Mouse (Mus musculus) G1E (cell line): ENCODE data around the gene Snrnp70. TPM values are rescaled to one million over a fixed set of nuclear protein-coding genes. Genes with fewer than 3 reads are reported as not detected.

Experiments
- ATAC-seq: 2 replicates; pipeline ENCODE4 v1.8.0; 2016; ENCODE audit warnings: mild to moderate bottlenecking; ENCODE audit not compliant: insufficient number of reproducible peaks, poor library complexity, low FRiP score, severe bottlenecking; ENCODE audit errors: extremely low read depth
- DNase-seq: peaks from one replicate; pipeline ENCODE4 v3.0.0; 2012; ENCODE audit warnings: low spot score
- H3K27me3 ChIP-seq: 2 replicates; pipeline ENCODE4 v1.6.1; 2012; ENCODE audit warnings: mild to moderate bottlenecking, low read length, inconsistent platforms; ENCODE audit not compliant: insufficient read depth
- H3K36me3 ChIP-seq: replicated peaks from 2 replicates; pipeline ENCODE3; 2012; ENCODE audit warnings: mild to moderate bottlenecking, inconsistent platforms
- H3K4me1 ChIP-seq: 2 replicates; pipeline ENCODE4 v1.6.1; 2012; ENCODE audit warnings: low read depth, low read length, inconsistent platforms, mixed read lengths; ENCODE audit not compliant: insufficient read depth
- H3K4me3 ChIP-seq: 2 replicates; pipeline ENCODE4 v1.5.1; 2012; ENCODE audit warnings: low read depth, mild to moderate bottlenecking, inconsistent platforms, low read length, moderate library complexity, mixed read lengths
- H3K9me3 ChIP-seq: replicated peaks from 2 replicates; pipeline ENCODE4 v1.6.1; 2012; ENCODE audit warnings: inconsistent platforms
- CTCF ChIP-seq: IDR thresholded peaks from 2 replicates; pipeline ENCODE4 v1.5.1; 2012; ENCODE audit warnings: low read depth, low read length, inconsistent platforms, mixed read lengths
- GATA1 ChIP-seq: IDR thresholded peaks from 2 replicates; pipeline ENCODE4 v1.6.1; 2012; ENCODE audit warnings: borderline replicate concordance, low read length, inconsistent platforms, mixed read lengths
- GATA2 ChIP-seq: IDR thresholded peaks from 2 replicates; pipeline ENCODE4 v1.6.1; 2012; ENCODE audit warnings: low read depth, low read length, inconsistent platforms, borderline replicate concordance
- POLR2AphosphoS5 ChIP-seq: IDR thresholded peaks from 2 replicates; pipeline ENCODE4 v1.6.1; 2012; ENCODE audit warnings: low read depth, low read length, inconsistent platforms; ENCODE audit not compliant: insufficient replicate concordance
- TAL1 ChIP-seq: conservative IDR thresholded peaks from 2 replicates; pipeline ENCODE4 v1.6.1; 2012; ENCODE audit warnings: low read depth, low read length, inconsistent platforms, mixed read lengths
- polyA plus RNA-seq: library from polyadenylated mRNA; stranded (reverse); fragments of >175 nt; gene quantifications from 2 replicates; pipeline ENCODE4 v1.2.3, GENCODE M21; 2012
- total RNA-seq, 2 experiments: library from RNA; stranded (forward) in 1 of 2; stranded (reverse) in 1 of 2; fragments of 200-1000 nt in 1 of 2; fragments of >200 nt in 1 of 2; fragmentation: Nextera tagmentation in 1 of 2; gene quantifications; 2 replicates each; pipeline ENCODE4 v1.2.3; 2014 to 2017

Gene Snrnp70
- total and polyA plus RNA-seq, 3 experiments = 174 to 1,054 (median 333) TPM

- H3K27me3 ChIP-seq = peaks cover 35% of the 10 kb centered on the region
- H3K4me3 ChIP-seq = no peak overlapping the region
- H3K36me3 ChIP-seq = peaks cover 58% of the 10 kb centered on the region
- peaks cover 44% of the 10 kb centered on the region for H3K4me1 ChIP-seq
- DNase-seq (no peak), ATAC-seq (no peak)
- H3K9me3 ChIP-seq = no peaks in the 10 kb centered on the region
- peak; percentile 23; the same call in 1 of the 2 replicates for TF ChIP-seq POLR2AphosphoS5
- TF ChIP-seq TAL1 = no peak
Observed at GRCm38 (mm10) chr7:45419859-45420614, 24.5 kb upstream of the Snrnp70 start.

GRCm38 (mm10) chr7:45417962-45418492 is 22.5 kb upstream of the Snrnp70 start:
- peaks cover 47% of the 10 kb centered on the region for H3K4me1 ChIP-seq
- ATAC-seq = no peak
- peaks cover 55% of the 10 kb centered on the region for H3K27me3 ChIP-seq
- TF ChIP-seq POLR2AphosphoS5 (no peak), GATA1 (no peak), GATA2 (no peak), CTCF (no peak), TAL1 (no peak)
- DNase-seq = no peak
- no peaks in the 10 kb centered on the region for H3K9me3 ChIP-seq
- peaks cover 38% of the 10 kb centered on the region for H3K36me3 ChIP-seq
- no peak overlapping the region for H3K4me3 ChIP-seq

- H3K36me3 ChIP-seq = peaks cover 14% of the 10 kb centered on the region
- DNase-seq (no peak), ATAC-seq (no peak)
Observed at GRCm38 (mm10) chr7:45415636-45416035, 20.1 kb upstream of the Snrnp70 start.

DNA sequence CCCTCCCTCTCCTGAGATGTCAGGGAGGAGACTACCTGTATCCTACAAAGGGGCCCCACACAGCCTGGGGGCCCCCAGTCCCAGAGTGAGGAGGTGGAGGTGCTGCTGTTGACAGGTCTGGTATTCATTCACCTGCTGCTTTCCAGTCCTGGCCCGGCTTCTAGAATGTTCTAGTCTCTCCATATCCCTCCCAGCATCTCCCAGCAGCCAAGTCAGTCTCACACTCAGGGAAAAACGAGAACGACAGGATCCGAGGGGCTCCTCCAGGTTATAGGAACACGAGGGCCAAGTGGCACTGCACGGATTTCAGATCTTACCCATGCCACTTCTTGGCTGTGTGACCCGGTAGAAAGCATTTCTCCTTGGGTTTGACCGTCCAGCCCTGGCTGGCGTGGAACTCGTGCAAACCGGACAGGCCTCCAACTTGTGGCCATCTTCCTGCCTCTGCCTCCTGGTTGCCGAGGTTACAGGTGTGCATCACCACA is 19.2 kb upstream of the Snrnp70 start:
- H3K9me3 ChIP-seq = no peaks in the 10 kb centered on the region
- TF ChIP-seq TAL1 (no peak), CTCF (no peak), GATA1 (no peak), GATA2 (no peak), POLR2AphosphoS5 (no peak)
- ATAC-seq (no peak), DNase-seq (no peak)
- H3K36me3 ChIP-seq = peaks cover 6% of the 10 kb centered on the region
- H3K4me1 ChIP-seq = peaks cover 40% of the 10 kb centered on the region
- peaks cover 83% of the 10 kb centered on the region for H3K27me3 ChIP-seq
- no peak overlapping the region; the same call in 1 of the 2 replicates for H3K4me3 ChIP-seq

More at GRCm38 (mm10) chr7:45415636-45416035, 20.1 kb upstream of the Snrnp70 start:
- peak overlapping the region; percentile 60; the same call in 1 of the 2 replicates for H3K4me3 ChIP-seq
- TF ChIP-seq CTCF (no peak), GATA2 (no peak), POLR2AphosphoS5 (no peak), TAL1 (no peak)
- H3K27me3 ChIP-seq = peaks cover 75% of the 10 kb centered on the region
- peaks cover 43% of the 10 kb centered on the region for H3K4me1 ChIP-seq
- H3K9me3 ChIP-seq = no peaks in the 10 kb centered on the region

DNA sequence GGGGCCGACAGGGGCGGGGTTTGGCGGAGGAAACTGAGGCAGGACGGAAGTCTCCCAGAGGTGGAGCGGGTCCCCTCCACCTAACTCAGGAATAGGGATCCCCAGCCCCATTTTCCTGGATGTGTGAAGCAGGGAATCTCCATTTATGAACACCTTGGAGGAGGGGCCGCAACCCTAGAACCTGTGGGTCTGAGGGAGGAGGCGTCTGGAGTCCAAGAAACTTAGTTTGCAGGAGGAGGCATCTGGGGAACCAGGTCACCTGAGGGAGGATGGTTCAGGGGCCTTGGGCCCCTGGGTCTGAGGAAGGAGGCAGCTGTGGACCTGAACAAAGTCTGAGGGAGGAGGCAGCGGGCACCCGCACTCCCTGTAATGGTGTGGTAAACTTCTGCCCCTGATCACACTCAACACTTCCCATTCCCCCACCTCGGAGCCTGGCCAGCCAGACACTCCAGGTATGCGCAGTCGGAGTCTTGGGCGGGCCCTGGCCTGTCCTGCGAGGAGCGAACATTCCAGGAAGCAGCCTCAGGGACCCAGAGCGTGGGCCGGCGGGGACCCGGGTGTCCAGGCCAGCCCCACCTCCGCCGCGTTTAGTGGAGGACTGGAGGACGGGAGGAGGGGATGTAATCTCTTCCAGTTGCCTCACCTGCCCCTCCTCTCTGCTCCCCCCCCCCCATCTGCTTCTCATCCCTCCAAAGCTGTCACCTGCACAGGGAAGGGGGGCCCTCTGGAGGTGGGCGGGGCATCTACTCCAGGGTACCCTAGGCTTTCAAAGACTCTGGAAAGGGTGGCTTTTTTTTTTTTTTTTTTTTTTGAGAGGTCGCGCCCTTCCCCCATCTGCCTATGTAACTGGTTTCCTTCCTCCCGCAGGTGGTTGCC is 18.6 kb upstream of the Snrnp70 start:
- no peak for DNase-seq
- H3K27me3 ChIP-seq = peaks cover 90% of the 10 kb centered on the region
- H3K36me3 ChIP-seq = peaks cover 2% of the 10 kb centered on the region
- no peak for ATAC-seq
- TF ChIP-seq POLR2AphosphoS5 (no peak), CTCF (no peak), GATA1 (no peak), TAL1 (no peak), GATA2 (no peak)
- H3K9me3 ChIP-seq = no peaks in the 10 kb centered on the region
- peaks cover 36% of the 10 kb centered on the region for H3K4me1 ChIP-seq
- H3K4me3 ChIP-seq = peak overlapping the region; percentile 70

- peak; percentile 67 for DNase-seq
- TF ChIP-seq TAL1 (no peak), GATA2 (no peak), GATA1 (no peak), CTCF (no peak), POLR2AphosphoS5 (no peak)
- Histone ChIP-seq H3K36me3 (no peaks in the 10 kb centered on the region), H3K4me3 (peak within 1 kb of the TSS; percentile 70), H3K9me3 (no peaks in the 10 kb centered on the region), H3K27me3 (peaks cover 90% of the 10 kb centered on the region), H3K4me1 (peaks cover 33% of the 10 kb centered on the region)
- no peak for ATAC-seq
Observed at GRCm38 (mm10) chr7:45413113-45413863, 17.7 kb upstream of the Snrnp70 start, which contains the start of gene Ntf5. Gene Ntf5 (plus strand): TSS chr7:45413695.
